Mouse (Mus musculus): ENCODE measurements around the gene Ptprg.
A peak's percentile ranks its signal among the peaks of the same experiment; 100 is the strongest.
"Not testable (repeated sequence)": the region's sequence is repeated elsewhere in the genome, so short reads cannot be mapped to it uniquely, and the experiment has no call there.

Ptprg gene

GRCm38 (mm10) chr14:11732376-11732775 lies 179.0 kb downstream of the Ptprg start:
- no peak for DNase-seq (ENCODE audit: low spot score in 2 of 2)

GRCm38 (mm10) chr14:11743726-11744125 lies 190.4 kb downstream of the Ptprg start:
- no peak for DNase-seq (ENCODE audit: low spot score in 2 of 2)

GRCm38 (mm10) chr14:11752678-11753077 lies 199.3 kb downstream of the Ptprg start:
- no peak for DNase-seq (ENCODE audit: low spot score in 2 of 2)

- DNase-seq (ENCODE audit: low spot score in 2 of 2), result no peak
Measured at GRCm38 (mm10) chr14:11754656-11755055, 201.3 kb downstream of the Ptprg start.

- no peak for DNase-seq (ENCODE audit: low spot score in 2 of 2)
Measured at GRCm38 (mm10) chr14:11758185-11758584, 204.9 kb downstream of the Ptprg start.

GRCm38 (mm10) chr14:11759356-11759755 lies 206.0 kb downstream of the Ptprg start:
- DNase-seq (ENCODE audit: low spot score in 2 of 2), result no peak

- no peak for DNase-seq (ENCODE audit: low spot score in 2 of 2)
Measured at GRCm38 (mm10) chr14:11762995-11763394, 209.7 kb downstream of the Ptprg start.

GRCm38 (mm10) chr14:11772736-11773135 lies 219.4 kb downstream of the Ptprg start:
- no peak for DNase-seq (ENCODE audit: low spot score in 2 of 2)

GRCm38 (mm10) chr14:11774476-11775037 lies 221.2 kb downstream of the Ptprg start:
- no peak for DNase-seq (ENCODE audit: low spot score in 2 of 2)

- peak; percentile 13 to 48 for DNase-seq (ENCODE audit: low spot score in 2 of 2)
Measured at GRCm38 (mm10) chr14:11775204-11775603, 221.9 kb downstream of the Ptprg start.

- no peak for DNase-seq (ENCODE audit: low spot score in 2 of 2)
Measured at GRCm38 (mm10) chr14:11775951-11776495, 222.7 kb downstream of the Ptprg start.

GRCm38 (mm10) chr14:11776566-11776965 lies 223.2 kb downstream of the Ptprg start:
- no peak for DNase-seq (ENCODE audit: low spot score in 2 of 2)

GRCm38 (mm10) chr14:11791190-11791589 lies 237.9 kb downstream of the Ptprg start:
- no peak for DNase-seq (ENCODE audit: low spot score in 2 of 2)

- DNase-seq (ENCODE audit: low spot score in 2 of 2), result no peak
Measured at GRCm38 (mm10) chr14:11793847-11794246, 240.5 kb downstream of the Ptprg start.

GRCm38 (mm10) chr14:11802355-11803035 lies 249.2 kb downstream of the Ptprg start:
- DNase-seq (ENCODE audit: low spot score in 2 of 2), result no peak

- no peak for DNase-seq (ENCODE audit: low spot score in 2 of 2)
Measured at GRCm38 (mm10) chr14:11806674-11807073, 253.3 kb downstream of the Ptprg start.

GRCm38 (mm10) chr14:11807465-11807864 lies 254.1 kb downstream of the Ptprg start:
- DNase-seq (ENCODE audit: low spot score in 2 of 2), result no peak

- DNase-seq (ENCODE audit: low spot score in 2 of 2), result peak; percentile 19 to 23
Measured at GRCm38 (mm10) chr14:11811142-11811761, 257.9 kb downstream of the Ptprg start.

GRCm38 (mm10) chr14:11812291-11812690 lies 259.0 kb downstream of the Ptprg start:
- DNase-seq (ENCODE audit: low spot score in 2 of 2), result no peak

- not testable (repeated sequence) for DNase-seq (ENCODE audit: low spot score in 2 of 2)
Measured at GRCm38 (mm10) chr14:11814811-11815210, 261.5 kb downstream of the Ptprg start.

GRCm38 (mm10) chr14:11817236-11817635 lies 263.9 kb downstream of the Ptprg start:
- no peak for DNase-seq (ENCODE audit: low spot score in 2 of 2)

GRCm38 (mm10) chr14:11818054-11818453 lies 264.7 kb downstream of the Ptprg start:
- DNase-seq (ENCODE audit: low spot score in 2 of 2), result no peak

- DNase-seq (ENCODE audit: low spot score in 2 of 2), result no peak
Measured at GRCm38 (mm10) chr14:11818721-11819120, 265.4 kb downstream of the Ptprg start.

All from urinary bladder, postnatal 36 days (tissue).